Mouse (Mus musculus) small intestine, adult 10 weeks (tissue): Measurements from ENCODE around the gene Krt13. TPM values are rescaled to one million over a fixed set of nuclear protein-coding genes. Genes with fewer than 3 reads are reported as not detected.

Experiments used
- polyA plus RNA-seq: library from polyadenylated mRNA; stranded (reverse); fragments of 350-450 nt; fragmentation: Illumina TruSeq; extraction: RNeasy Lipid Tissue Mini Kit (QIAGEN cat#74804); gene quantifications from one replicate; pipeline ENCODE4 v1.2.3, GENCODE M21; 2014; ENCODE audit warnings: low replicate concordance

The Krt13 gene
- polyA plus RNA-seq = not detected

DNA sequence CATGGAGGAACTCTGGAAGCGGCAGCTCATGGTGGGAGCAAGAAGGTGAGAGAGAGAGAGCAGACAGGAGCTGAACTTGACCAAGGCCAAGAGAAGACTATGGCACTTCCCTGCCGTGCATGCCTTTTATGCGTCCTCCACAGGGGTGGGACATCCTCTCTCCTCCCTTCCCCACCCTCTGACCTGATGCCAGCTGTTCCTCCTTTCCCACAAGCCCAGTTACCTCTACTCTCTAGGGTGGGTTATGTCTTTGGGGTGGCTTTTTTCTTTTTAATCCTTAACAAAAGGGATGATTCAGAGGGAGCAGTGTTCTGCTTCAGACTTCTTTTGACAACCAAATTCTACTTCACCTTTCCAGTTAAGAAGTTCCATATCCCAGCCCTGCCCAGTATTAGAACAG is at the start of gene Krt13:
Krt13 (minus strand) TSS at position 101 of the 400 bp plus-strand sequence.

DNA sequence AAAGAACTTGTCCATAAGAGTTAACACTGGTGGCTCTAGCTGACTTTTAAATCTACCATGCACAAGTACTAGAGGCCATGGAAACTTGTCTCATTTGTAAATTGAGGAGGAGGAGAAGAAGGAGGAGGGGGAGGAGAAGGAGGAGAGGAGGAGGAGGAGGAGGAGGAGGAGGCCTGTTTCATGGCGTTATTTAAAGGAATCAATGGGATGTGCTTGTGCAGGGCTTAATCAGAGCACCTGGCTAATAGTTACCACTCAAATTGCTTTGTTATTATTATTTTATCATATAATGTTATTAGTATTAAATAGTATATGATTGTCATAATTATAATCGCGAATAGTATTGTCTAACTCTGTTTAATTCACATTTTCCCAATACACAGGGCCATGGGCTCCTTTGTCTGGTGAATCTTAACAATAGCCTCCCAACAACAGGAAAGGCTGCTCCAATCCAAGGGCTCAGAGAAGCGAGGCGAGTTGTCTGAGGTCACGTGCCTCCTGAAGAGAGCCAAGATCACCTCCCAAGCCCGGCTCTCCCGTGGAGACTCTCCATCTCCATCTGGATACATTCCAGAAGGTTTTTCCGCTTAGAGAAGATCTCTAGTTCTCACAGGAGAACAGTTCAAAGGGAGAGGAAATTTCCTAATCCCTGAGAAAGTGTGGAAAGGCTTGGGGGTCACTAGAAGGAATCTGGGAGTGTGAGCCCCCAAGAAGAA is 27.4 kb upstream of the Krt13 start, which contains the start of gene Krt19:
Krt19 (minus strand) TSS at position 51 of the 716 bp plus-strand sequence.

DNA sequence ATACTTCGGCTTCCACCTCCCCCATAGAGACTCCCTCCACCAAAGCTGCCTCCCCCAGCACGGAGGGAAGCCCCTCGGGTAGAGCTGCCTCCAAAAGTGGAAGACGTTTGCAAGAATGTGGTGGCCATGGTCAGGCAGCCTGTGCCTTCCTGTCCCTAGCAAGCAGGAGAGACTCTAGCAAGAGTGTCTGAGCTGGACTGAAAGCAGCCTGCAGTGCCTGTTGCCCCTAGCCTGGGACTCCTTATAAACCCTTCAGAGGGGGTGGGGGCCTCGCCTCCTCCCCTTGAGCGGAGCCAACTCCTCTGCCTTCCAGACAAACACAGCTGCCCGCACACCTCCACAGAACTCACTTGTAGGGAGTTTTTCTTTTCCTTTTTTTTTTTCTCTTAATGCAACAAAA is 14.4 kb upstream of the Krt13 start, which contains the start of gene Krt15:
Krt15 (minus strand) TSS at position 198 of the 400 bp plus-strand sequence.

DNA sequence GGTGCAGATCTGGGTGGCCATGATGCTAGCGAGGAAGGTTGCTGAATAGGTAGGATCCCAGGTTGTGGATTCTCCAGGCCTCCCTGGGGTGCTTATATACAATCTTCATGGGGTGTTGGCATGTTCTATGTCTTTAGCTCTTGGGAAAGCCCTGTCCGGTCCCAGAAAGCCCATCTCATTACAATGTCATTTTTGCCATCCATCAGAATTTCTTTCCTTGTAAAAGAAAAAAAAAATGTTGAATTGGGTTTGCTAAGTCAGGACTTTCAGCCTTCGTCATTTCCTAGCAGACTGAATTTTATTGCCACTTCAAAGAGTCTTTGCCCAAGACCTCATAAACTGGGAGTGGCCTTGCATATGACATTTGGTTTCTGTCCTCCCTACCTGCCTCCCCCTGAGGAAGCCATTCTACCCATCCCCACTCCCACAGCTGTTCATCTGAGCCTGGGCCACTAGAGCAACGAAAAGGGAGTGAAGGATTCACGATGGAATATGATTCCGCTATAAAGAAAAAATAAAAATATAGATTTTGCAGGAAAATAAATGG is 15.7 kb downstream of the Krt13 start, which contains the start of gene Krt36:
Krt36 (minus strand) TSS at position 51 of the 547 bp plus-strand sequence.

DNA sequence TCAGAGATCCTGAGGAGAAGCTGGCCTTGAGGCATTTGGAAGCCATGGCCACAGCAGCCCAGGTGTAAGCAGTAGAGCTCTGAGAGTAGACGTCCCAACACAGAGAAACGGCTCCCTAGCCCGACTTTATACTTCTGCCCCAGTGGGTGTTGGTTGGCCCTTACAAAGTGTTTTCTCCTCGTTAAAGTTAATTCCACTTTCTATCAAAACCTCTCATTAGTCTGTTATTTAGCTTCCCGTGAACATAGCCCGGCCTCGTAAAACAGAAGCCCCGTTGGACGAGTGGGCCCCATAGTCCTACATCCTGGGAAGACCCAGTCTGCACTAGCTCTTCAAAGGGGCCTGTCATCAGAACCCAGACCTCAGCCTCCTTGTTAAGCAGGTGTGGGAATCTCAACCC is 25.2 kb downstream of the Krt13 start, which contains the start of gene Krt35:
Krt35 (minus strand) TSS at position 101 of the 400 bp plus-strand sequence.

DNA sequence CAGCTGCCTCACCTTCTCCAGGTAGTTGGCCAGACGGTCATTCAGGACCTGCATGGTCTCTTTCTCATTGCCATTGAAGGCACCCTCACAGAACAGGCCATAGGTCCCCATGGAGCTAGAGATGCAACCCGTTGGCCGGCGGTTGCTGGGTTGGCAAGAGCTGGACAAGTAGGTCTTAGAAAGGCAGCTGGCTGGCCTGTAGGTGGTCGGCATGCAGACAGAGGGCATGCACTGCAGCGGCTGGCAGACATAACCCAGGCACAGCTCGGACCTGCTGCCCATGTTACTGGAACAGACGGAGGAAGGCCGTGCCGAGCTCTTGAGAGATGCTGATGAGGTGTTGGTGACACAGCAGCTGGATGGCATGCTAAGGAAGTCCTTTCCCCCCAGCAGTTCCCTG is 33.5 kb downstream of the Krt13 start, which contains the start of gene Krt32:
Krt32 (minus strand) TSS at position 366 of the 400 bp plus-strand sequence.

Other genes with a start within 250 kb of the Krt13 start
- gene Krtap9-1, start 248.2 kb downstream of the Krt13 start, polyA plus RNA-seq = not detected
- not detected for gene Gm11567, start 242.4 kb downstream of the Krt13 start, polyA plus RNA-seq
- gene Krtap31-1, start 213.6 kb downstream of the Krt13 start, polyA plus RNA-seq = not detected
- gene Gm11565, start 206.8 kb downstream of the Krt13 start, polyA plus RNA-seq = not detected
- gene Krtap31-2, start 185.3 kb downstream of the Krt13 start, polyA plus RNA-seq = not detected
- gene Krtap9-5, start 173.1 kb downstream of the Krt13 start, polyA plus RNA-seq = not detected
- not detected for gene Krtap29-1, start 142.5 kb downstream of the Krt13 start, polyA plus RNA-seq
- not detected for gene Krtap16-1, start 135.0 kb downstream of the Krt13 start, polyA plus RNA-seq
- gene Krtap17-1, start 127.6 kb downstream of the Krt13 start, polyA plus RNA-seq = not detected
- not detected for gene Krt33a, start 105.4 kb downstream of the Krt13 start, polyA plus RNA-seq
- not detected for gene Krt33b, start 91.7 kb downstream of the Krt13 start, polyA plus RNA-seq
- not detected for gene Krt34, start 80.0 kb downstream of the Krt13 start, polyA plus RNA-seq
- not detected for gene Krt31, start 71.0 kb downstream of the Krt13 start, polyA plus RNA-seq
- not detected for gene Krt32, start 33.3 kb downstream of the Krt13 start, polyA plus RNA-seq
- not detected for gene Krt35, start 25.3 kb downstream of the Krt13 start, polyA plus RNA-seq
- not detected for gene Krt36, start 15.9 kb downstream of the Krt13 start, polyA plus RNA-seq
- not detected for gene Krt15, start 14.4 kb upstream of the Krt13 start, polyA plus RNA-seq
- 9.9 TPM for gene Krt19, start 27.1 kb upstream of the Krt13 start, polyA plus RNA-seq
- gene Krt9, start 71.7 kb upstream of the Krt13 start, polyA plus RNA-seq = not detected
- not detected for gene Krt14, start 86.0 kb upstream of the Krt13 start, polyA plus RNA-seq
- not detected for gene Krt16, start 127.3 kb upstream of the Krt13 start, polyA plus RNA-seq
- gene Krt17, start 139.5 kb upstream of the Krt13 start, polyA plus RNA-seq = not detected
- gene Krt42, start 148.3 kb upstream of the Krt13 start, polyA plus RNA-seq = not detected
- 1,556 TPM for gene Eif1, start 198.3 kb upstream of the Krt13 start, polyA plus RNA-seq
- gene Gast, start 212.8 kb upstream of the Krt13 start, polyA plus RNA-seq = not detected
- 0.22 TPM for gene Hap1, start 234.6 kb upstream of the Krt13 start, polyA plus RNA-seq